Mouse (Mus musculus) olfactory bulb, adult 2 months (tissue): ENCODE data around the gene Prcd.

Experiments used
- CTCF ChIP-seq: fragments of 200-500 bp; IDR thresholded peaks from 2 replicates; pipeline ENCODE4 v1.5.1; 2012; ENCODE audit warnings: low read depth, mild to moderate bottlenecking, low read length, moderate library complexity; ENCODE audit not compliant: insufficient read depth
- POLR2A ChIP-seq: fragments of 200-500 bp; IDR thresholded peaks from 2 replicates; pipeline ENCODE4 v1.6.1; 2012; ENCODE audit warnings: mild to moderate bottlenecking, low read depth, low read length, moderate library complexity; ENCODE audit not compliant: insufficient read depth

DNA sequence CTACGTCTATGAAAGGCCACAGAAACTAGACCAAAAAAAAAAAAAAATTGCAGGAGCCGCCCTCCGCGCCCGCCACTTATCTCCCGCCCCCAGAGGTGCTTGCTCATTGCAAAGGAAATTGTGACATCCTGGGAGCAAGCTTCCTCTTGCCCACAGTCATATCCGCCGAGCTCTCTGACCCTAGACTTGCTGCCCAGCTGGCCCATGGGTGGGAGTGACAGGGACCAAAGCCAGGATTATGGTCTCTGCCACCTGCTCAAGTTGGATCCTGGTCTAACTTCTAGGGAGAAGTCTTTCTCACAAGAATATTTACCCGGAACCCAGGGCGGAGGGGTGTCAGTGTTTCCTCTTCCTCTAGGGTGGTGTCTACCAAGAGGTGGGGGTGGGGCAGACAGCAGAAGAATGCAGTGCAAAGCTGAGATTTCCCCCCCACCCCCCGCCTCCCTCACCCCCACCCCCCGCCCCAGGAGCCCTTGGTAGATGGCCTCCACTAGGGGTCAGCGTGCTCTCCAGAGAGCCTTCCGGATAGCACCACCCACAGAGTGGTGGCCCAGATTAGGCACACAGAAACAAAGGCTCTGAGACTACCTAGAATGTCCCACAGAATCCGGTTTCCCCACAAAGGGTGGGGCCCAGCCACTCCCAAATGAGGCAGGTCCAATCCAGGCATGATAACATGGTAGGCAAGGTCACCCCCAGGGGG lies 37.4 kb upstream of the Prcd start:
- TF ChIP-seq CTCF (no peak), POLR2A (no peak)
